Mouse (Mus musculus): ENCODE measurements around the gene Olfr1367. TPM values are rescaled to one million over a fixed set of nuclear protein-coding genes. Genes with fewer than 3 reads are reported as not detected.

Olfr1367 gene
- not detected for total RNA-seq (2021)

DNA sequence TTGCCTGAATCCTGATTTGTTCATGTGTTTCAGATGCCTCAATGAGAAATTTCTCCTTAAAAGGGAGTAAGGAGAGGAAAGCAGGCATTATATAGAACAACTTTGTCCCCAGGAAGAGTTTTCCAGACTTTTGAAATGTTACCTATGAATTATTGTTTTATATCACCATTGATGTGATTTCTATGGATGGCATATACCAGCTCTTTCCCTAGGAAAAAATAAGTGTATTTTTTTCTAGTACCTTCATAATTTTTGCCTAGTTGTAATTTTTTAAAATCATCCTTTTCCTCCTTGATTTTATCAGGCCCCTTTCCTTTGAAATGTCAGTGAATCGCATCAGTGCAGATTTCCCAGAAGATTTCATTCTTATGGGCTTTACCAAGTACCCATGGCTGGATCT is at the start of gene Olfr1367:
Gene Olfr1367 (plus strand): TSS at position 301 of the 400 bp plus-strand sequence.
- no peak for DNase-seq (ENCODE audit: low spot score)
- intact Hi-C loops (cut with DNase I) = no loop called here

DNA sequence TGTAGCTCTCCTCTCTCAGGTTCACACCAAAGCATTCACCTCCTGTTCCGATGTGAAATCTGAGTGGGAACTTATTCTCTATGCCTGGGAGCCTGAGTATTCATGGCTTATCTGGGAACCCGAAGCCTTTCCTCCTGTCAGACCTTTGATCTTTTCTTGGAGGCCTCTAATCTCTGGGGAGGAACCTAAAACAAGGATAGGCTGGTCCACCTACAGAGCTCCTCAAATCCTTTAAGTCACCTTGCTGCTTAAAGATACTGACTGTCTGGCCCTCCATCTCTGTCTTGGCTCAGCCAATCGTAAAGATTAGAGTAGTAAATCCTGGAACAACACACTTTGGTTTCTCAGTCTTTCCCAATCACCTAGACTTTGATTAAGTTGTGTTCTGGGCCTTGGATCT is 48.2 kb upstream of the Olfr1367 start:
- intact Hi-C loops (cut with DNase I) = no loop called here

DNA sequence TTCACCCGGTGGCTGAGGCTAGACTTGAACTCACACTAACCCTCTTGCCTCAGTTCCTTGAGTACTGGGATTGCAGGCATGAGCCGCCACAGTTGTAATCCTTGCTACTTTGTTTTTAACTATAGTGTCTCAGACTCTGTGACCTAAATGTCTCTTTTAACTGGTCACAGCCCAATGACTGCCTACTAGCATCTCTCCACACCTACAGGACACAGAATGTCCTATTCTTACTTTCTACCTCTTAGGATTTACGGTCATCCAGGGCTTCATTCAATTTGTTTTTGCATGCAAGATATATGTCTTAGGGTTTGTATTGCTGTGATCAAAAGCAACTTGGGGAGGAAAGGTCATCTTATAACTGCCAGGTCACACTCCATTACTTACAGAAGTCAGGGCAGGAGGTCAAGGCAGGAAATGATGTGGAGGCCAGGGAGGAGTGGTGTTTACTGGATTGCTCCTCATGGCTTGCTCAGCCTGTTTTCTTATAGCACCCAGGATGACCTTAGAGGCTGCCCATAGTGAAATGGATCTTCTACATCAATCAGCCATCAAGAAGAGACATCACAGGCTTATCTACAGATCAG is 42.1 kb upstream of the Olfr1367 start:
- intact Hi-C loops (cut with DNase I) = no loop called here
- DNase-seq (ENCODE audit: low spot score) = no peak

More for the DNA sequence above, 48.2 kb upstream of the Olfr1367 start:
- no peak for DNase-seq (ENCODE audit: low spot score)

DNA sequence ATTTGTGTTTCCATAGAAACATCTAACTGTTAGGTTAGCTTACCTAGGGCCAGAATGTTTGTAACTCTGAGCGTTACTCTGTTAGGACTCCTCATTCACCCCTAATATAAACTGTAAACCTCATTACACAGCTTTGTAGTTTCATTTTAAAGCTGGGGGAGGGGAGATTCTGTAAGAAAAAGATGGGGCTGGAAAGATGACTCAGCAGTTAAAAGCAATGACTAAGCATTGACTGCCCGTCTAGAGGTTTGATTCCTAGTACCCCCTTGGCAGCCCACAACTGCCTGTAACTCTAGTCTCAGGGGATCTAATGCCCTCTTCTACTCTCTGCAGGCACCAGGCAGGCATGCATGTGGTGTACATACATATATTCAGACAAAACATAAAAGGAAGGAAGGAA is 36.9 kb upstream of the Olfr1367 start:
- DNase-seq (ENCODE audit: low spot score) = no peak
- intact Hi-C loops (cut with DNase I) = no loop called here

DNA sequence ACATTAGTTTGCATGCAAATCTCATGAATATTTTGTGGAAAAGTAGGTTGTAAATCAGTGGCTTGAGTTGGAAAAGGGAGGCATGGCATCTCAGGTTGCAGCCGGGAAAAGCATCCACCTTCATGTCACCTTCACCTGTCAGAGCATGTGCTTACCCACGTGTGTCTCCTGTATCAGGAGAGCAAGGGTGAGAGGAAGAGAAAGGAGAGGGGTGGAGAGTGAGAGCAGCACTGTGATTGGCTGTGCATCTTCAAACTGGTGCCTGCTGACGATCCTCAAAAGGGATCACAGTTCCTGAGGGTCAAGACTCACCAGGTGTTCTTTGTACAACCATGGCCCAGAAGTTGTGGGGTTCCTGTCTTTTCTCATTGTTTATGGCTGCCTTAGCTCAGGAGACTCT is 34.8 kb upstream of the Olfr1367 start, which contains the start of gene Gpx6:
Gene Gpx6 (plus strand): TSS at position 200 of the 400 bp plus-strand sequence.
- intact Hi-C loops (cut with DNase I) = no loop called here
- DNase-seq (ENCODE audit: low spot score) = no peak

DNA sequence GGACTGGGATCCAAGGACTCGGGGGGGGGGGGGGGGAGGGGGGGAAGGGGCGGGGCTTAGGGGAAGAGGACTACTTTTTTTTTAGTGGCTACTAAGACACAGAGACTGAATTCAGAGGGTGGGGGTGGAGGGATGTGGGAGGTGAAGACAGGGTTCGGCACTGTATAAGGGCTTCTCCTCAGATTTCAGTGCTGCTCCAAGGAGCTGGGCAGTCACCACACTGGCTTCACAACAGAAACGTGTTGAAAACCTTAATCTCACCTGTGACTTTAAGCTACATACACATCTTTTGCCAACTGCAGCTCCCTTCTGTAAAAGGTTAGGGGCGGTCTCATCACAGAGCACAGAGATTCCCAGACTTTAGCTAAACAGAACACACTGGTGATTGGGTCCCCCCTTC is 33.9 kb upstream of the Olfr1367 start:
- DNase-seq (ENCODE audit: low spot score) = no peak
- intact Hi-C loops (cut with DNase I) = no loop called here

DNA sequence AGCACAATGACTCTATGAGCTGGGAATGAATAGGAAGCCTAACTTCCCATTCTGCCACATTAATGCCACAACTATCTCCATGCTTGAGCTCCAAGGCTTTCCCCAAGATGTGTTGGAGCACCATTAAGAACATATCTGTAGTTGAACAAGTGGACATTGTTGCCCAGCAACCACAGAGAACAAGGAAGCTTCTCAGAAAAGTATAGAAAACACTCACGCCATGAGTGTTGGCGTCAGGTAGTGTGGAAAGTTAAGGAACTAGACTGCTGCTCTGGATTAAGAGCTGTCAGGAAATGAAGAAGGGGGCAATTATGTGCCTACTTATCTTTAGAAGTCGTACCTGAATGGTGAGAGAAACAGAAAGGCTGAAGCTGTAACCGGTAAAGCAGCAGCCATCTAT is 32.8 kb upstream of the Olfr1367 start:
- intact Hi-C loops (cut with DNase I) = no loop called here
- DNase-seq (ENCODE audit: low spot score) = no peak

DNA sequence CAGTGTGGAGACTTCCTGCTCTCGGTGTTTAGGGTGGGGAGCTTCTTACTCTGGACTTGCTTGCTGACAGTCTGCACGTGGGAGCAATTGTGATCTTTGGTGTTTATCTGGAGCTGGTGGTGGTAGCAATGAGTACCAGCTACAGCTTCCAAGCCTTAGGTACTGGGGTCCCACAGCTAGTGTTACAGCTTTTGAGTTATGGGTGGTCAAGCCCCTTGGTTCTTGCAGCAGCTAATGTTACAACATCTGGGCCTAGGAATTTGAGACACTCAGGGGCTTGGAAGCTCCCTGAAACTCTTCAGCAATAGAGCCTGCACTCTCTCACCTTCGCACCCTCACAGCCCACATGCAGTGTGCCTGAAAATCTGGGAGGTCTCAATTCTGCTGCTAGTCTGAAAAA is 26.4 kb upstream of the Olfr1367 start:
- intact Hi-C loops (cut with DNase I) = loop anchor here (10.0 kb wide), 1 partner anchor 375 kb away; no protein-coding TSS in a partner anchor

DNA sequence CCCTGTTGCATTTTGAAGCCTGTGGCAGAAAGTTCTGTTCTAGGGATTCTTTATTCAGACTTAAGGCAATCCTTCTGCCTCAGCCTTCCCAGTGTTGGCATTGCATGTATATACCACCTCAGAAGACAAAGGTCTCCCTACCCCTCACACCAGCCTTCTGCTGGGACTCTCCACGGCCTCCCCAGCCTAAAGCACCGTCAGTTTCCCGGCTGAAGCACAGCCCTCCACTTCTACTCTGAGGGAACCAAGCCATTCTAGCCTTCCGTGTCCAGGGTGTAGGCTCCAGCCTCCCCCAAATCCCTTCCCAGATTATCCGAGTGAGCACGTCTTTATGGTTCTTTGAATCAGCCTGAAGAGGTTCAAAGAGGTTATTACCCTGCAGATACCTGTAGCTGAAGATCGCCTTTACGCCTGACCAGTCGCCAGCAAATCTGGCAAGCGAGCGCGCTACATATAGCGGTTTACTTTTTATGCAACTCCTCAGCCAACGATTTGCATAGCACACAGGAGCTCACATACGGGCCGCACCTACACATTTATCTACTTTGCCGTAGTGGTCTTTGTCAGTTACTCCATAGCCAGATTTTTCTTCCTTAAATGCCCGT is 24.7 kb upstream of the Olfr1367 start:
- intact Hi-C loops (cut with DNase I) = loop anchor here (10.0 kb wide), 1 partner anchor 377 kb away; no protein-coding TSS in a partner anchor
- no peak for DNase-seq (ENCODE audit: low spot score)

More for the DNA sequence above, 26.4 kb upstream of the Olfr1367 start:
- DNase-seq (ENCODE audit: low spot score) = no peak

DNA sequence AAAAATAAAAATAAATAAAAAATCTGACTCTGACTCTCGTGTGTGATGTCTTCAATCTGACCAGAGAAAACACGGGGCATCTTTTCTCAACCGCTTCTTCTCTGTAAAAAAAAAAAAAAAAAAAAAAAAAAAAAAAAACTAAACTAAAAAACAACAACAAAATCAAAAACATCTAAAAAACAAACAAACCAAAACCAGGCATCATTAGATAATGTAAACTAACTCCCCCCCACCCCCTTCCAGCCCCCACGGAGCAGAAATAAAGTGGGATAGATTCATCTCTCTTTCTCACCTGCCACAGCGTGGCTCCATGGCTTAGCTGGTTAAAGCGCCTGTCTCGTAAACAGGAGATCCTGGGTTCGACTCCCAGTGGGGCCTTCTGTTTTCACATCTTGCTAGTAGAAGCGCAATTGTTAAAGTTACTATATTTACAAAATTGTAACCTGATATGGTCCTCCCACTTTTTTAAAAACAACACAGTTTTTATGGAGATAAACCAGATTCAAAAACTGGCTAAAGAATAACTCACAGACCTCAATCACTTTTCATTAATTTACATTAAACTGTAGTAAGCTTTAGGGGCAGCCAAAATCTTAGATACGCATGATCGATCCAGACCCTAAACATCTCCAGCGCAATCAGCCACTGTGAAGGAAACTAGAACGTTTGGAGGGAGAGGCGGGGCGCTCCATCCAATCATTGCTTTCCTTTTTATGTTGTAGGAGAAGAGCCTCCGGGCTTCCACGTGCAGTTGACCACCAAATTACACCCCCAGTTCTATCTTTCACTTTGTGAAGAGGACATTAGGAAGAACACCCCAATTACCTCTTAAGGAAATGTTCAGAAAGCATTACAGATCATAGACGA is 24.0 kb upstream of the Olfr1367 start:
- DNase-seq (ENCODE audit: low spot score) = no peak
- intact Hi-C loops (cut with DNase I) = loop anchor here (10.0 kb wide), 1 partner anchor 378 kb away; no protein-coding TSS in a partner anchor

DNA sequence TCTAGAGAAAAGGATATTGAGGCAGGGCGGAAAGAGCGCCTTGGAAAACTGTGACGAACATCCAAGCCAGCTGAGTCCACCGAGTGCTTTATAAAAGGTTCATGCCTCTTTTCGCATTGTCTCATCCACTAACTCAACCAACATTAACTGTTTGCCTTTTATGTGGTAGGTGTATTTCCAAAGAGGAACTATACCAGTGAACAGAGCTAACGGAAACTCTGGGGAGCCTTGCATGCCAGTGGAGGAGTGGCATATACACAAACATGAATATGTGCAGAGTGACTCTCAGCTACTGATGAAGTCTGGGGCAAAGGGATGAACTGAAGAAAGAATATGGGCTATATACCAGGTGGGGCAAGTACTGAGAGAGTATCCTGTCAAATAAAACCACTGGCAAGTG is 23.3 kb upstream of the Olfr1367 start:
- intact Hi-C loops (cut with DNase I) = loop anchor here (10.0 kb wide), 1 partner anchor 379 kb away; no protein-coding TSS in a partner anchor
- DNase-seq (ENCODE audit: low spot score) = no peak

DNA sequence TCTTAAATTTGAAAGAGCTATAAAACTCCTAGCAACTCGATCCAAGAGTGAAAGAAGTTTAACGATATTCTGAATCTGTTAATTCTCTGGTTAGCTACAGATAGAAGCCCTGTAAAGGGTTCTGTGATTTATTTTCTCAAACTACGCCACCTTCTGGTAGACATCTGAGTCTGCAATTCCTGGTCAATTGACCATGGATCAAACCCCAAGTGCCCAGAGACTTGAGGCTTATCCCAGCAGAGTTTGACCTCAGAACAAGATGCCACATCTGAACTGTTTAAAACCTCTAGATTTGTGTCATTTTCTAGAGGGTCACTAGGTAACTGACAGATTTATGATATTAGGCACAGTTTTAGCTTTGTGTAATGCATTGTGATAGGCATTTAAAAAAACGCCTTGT is 20.5 kb upstream of the Olfr1367 start:
- intact Hi-C loops (cut with DNase I) = loop anchor here (2.0 to 10.0 kb wide), 5 partner anchors 94 to 381 kb away; no protein-coding TSS in a partner anchor

DNA sequence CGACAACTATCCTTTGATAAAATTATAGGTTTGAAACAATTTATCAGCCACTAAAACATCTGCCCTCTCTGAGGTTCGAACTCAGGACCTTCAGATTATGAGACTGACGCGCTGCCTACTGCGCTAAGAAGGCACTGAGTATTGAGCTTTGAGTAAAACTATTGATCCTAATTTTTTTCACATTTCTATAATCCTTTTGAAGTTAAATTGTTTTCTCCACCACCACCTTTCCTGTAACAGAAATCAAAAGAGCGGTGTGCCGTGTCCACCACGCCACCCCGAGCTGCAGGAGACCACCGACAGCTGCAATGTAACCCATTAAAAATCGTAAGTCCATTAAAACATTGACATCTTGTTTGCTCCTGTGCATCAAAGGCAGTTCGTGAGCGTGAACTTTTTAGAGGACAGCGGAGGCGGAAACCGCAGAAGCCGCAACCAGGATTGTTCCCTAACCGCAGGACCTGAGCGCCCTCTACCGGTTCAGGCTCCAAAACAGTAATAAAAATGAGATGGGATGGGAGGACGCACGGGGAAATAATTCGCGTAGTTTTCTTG is 20.0 kb upstream of the Olfr1367 start:
- peak; percentile 21 for DNase-seq (ENCODE audit: low spot score)
- intact Hi-C loops (cut with DNase I) = loop anchor here (2.0 to 10.0 kb wide), 5 partner anchors 94 to 382 kb away; no protein-coding TSS in a partner anchor

More for the DNA sequence above, 20.5 kb upstream of the Olfr1367 start:
- DNase-seq (ENCODE audit: low spot score) = no peak

DNA sequence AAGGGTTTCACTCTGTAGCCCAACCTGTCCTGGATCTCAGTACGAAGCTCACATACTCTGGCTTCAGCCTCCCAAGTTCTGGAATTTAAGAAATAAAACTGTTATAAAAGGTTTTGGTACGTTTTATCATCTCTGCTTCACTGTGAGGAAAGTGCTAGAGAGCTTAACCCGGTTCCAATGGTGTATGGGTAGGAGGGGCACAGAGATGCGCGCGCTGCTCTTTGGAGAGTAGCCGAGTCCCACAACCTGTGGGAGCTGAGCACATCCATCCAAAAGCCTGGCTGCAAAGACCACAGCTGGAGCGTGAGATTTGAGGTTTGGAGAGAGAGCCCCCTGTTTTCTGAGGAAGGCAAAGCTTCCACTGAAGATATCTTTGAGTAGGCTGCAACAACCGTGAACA is 19.3 kb upstream of the Olfr1367 start:
- no peak for DNase-seq (ENCODE audit: low spot score)

DNA sequence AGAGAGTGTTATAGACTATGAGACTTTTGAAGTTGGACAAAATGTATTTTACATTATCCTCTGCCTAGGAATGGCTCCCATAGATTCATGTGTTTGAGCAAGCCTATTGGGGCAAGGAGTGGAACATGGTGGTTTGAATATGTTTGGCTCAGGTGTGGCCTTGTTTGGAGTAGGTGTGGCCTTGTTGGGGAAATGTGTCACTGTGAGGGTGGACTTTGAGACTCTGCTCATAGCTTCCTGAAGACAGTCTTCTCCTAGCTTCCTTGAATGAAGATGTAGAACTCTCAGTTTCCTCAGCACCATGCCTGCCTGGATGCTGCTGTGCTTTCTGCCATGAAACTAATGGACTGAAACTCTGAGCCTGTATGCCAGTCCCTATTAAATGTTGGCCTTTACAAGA is 3.9 kb downstream of the Olfr1367 start:
- no peak for DNase-seq (ENCODE audit: low spot score)
- intact Hi-C loops (cut with DNase I) = no loop called here

More for the DNA sequence above, 19.3 kb upstream of the Olfr1367 start:
- intact Hi-C loops (cut with DNase I) = loop anchor here (2.0 to 10.0 kb wide), 5 partner anchors 95 to 383 kb away; no protein-coding TSS in a partner anchor

DNA sequence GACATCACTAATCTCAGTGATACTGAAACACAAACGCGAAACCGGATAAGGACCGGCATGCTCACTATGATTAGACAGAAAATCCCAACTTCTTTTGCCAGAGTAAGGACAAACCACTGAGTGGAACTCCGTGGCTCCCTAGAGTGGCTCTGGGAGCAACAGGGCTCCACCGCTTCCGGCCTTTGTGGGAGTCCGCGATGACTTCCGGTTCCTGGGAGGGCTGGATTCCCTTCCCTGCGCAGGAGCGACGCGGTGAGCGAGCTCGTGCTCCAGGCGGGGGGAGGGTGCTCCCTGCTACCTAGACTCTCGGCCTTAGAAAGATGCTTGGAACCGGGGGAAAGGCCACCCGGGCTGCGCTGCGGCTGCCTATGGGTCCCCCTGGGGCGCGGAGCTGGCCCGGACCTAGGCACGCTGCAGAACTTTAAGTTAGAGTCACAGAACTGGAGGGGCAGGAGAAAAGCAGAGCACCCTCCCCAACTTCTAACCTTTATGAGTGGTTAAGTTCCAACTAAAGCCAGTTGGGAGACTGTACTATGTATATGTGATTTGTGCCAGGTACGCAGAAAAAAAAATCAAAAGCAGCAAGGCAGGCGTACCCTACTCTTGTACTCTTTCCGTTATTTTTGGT is 16.0 kb downstream of the Olfr1367 start, which contains the start of gene Zscan12:
Gene Zscan12 (plus strand): TSS at position 200 of the 628 bp plus-strand sequence.
- DNase-seq (ENCODE audit: low spot score) = peak; percentile 84
- intact Hi-C loops (cut with DNase I) = loop anchor here (1.0 to 2.0 kb wide), 3 partner anchors 38 to 169 kb away; partner anchors contain the start of genes Zkscan8 and Zscan26

DNA sequence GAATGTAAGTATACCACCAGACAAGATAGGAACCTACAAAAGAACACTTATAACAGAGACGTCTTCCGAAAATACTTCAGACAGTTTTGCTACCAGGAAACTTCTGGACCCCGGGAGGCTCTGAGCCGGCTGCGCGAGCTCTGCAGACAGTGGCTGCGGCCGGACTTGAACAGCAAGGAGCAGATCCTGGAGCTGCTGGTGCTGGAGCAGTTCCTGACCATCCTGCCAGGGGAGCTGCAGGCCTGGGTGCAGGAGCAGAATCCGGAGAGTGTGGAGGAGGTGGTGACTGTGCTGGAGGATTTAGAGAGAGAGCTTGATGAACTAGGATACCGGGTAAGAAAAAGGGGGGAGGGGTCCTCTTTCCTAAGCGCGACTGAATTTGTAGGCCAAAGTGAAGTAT is 17.0 kb downstream of the Olfr1367 start:
- intact Hi-C loops (cut with DNase I) = loop anchor here (2.0 kb wide), 1 partner anchor 37 kb away; no protein-coding TSS in a partner anchor
- no peak for DNase-seq (ENCODE audit: low spot score)

DNA sequence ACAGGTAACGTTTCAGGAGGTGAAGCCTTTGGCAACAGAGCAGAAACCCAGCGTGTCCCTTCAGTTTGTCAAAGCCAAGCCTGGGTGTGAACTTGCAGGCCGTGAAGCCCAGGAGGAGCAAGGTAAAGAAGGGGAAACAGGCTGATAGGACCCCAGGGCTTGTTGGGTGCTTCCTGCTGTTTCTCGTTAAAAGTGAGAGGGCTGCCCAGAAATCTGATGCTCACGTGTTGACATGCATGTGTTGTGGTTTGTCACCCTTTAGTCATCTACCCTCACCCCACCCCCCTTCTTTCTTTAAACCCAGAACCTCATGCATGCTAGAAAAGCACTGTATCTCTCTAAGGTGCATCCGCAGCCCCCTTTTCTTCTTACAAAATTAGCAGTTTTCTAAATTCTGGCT is 19.9 kb downstream of the Olfr1367 start:
- intact Hi-C loops (cut with DNase I) = no loop called here
- DNase-seq (ENCODE audit: low spot score) = no peak

DNA sequence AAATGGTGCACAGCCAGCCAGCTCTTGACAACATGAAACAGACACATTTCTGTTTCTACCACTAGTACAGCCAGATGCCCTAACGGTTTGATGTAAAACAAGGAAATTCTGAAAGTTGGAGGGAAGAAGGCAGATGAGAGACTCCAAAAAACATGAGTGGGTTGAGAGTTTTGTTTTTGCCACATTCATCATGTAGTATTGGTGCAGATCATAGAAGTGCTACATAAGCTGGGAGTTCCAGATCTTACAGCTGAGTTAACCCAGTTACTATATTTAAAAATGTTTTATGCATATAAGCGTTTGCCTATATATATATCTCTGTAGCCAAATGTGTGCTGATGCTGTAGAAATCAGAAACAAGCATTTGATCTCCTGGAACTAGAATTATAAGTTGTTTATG is 26.0 kb downstream of the Olfr1367 start:
- intact Hi-C loops (cut with DNase I) = no loop called here
- DNase-seq (ENCODE audit: low spot score) = no peak
